26 mouse cellular contexts compared by ENCODE assay signal in genomic region chr5:74628001-74628400, GRCm38 (mm10).
"Had no signal": no experiment of that assay in that cellular context is flagged by ENCODE, and none has a peak within 500 bp of the region (broad histone marks: within the 10 kb centered on the region; RNA-seq: fewer than 3 reads in every experiment).

No protein-coding gene starts in this region.

- H3K9ac ChIP-seq: heart, embryonic 13.5 days; heart, embryonic 15.5 days; hindbrain, embryonic 12.5 days; hindbrain, embryonic 14.5 days; intestine, embryonic 15.5 days; liver, embryonic 13.5 days; liver, embryonic 15.5 days; liver, postnatal 0 days had no signal

- H3K27me3 ChIP-seq: heart, embryonic 13.5 days; heart, embryonic 15.5 days; hindbrain, embryonic 12.5 days; intestine, embryonic 15.5 days; liver, embryonic 13.5 days; liver, embryonic 15.5 days had no signal

- ATAC-seq: hindbrain, embryonic 16.5 days; inflammation-experienced regulatory T-cells, adult 6 months; intestine, embryonic 15.5 days; intestine, postnatal 0 days; liver, postnatal 0 days had no signal

- H3K4me1 ChIP-seq: intestine, embryonic 15.5 days; liver, embryonic 13.5 days; liver, embryonic 15.5 days had no signal

- H3K27ac ChIP-seq: heart, adult 2 months; heart, embryonic 13.5 days; heart, embryonic 15.5 days; hindbrain, embryonic 10.5 days; hindbrain, embryonic 12.5 days; hindbrain, embryonic 14.5 days; intestine, embryonic 15.5 days; layer of hippocampus, adult 2 months; left cerebral cortex, adult 2 months; liver, embryonic 13.5 days; liver, embryonic 15.5 days had no signal

- H3K36me3 ChIP-seq: heart, embryonic 13.5 days; heart, embryonic 15.5 days; hindbrain, embryonic 10.5 days; hindbrain, embryonic 12.5 days; intestine, embryonic 15.5 days; liver, embryonic 13.5 days; liver, embryonic 15.5 days had no signal

- DNase-seq: gastrocnemius, postnatal 25 days; heart, adult 2 months; heart, postnatal 14 days; heart, postnatal 4 days; kidney, adult 18-20 months; kidney, adult 8-10 months; kidney, postnatal 10 days; kidney, postnatal 25 days; kidney, postnatal 4 days; liver; liver, embryonic 13.5 days; liver, postnatal 0 days had no signal

- H3K4me2 ChIP-seq: heart, embryonic 11.5 days; heart, embryonic 13.5 days; heart, embryonic 15.5 days; hindbrain, embryonic 12.5 days; hindbrain, embryonic 14.5 days; intestine, embryonic 15.5 days; liver, embryonic 11.5 days; liver, embryonic 13.5 days; liver, embryonic 15.5 days had no signal

- H3K9me3 ChIP-seq: heart, embryonic 13.5 days; heart, embryonic 15.5 days; hindbrain, embryonic 10.5 days; hindbrain, embryonic 12.5 days; intestine, embryonic 15.5 days; liver, embryonic 13.5 days; liver, embryonic 15.5 days had no signal

- H3K4me3 ChIP-seq: heart, adult 2 months; heart, embryonic 13.5 days; heart, embryonic 15.5 days; hindbrain, embryonic 10.5 days; hindbrain, embryonic 12.5 days; intestine, embryonic 15.5 days; layer of hippocampus, adult 2 months; left cerebral cortex, adult 2 months; liver, embryonic 13.5 days; liver, embryonic 15.5 days had no signal
